Mouse (Mus musculus): ENCODE data around the gene Sumf1. TPM values are rescaled to one million over a fixed set of nuclear protein-coding genes. Genes with fewer than 3 reads are reported as not detected.

The Sumf1 gene
- polyA plus RNA-seq (2015; fragmentation: Nextera tagmentation; extraction: Ambion mirVana) = 19.3 and 20.2 TPM in 2 replicates

GRCm38 (mm10) chr6:108184847-108185684 is at the start of gene Sumf1:
Sumf1 (minus strand) TSS chr6:108185582.
- H3K27me3 ChIP-seq (ENCODE audit: control insufficient read depth, insufficient read depth, low read length) = no peaks in the 10 kb centered on the region
- WGBS = 4% methylated on average over 49 of the region's 49 CpGs
- no peak within 1 kb of the TSS for H3K27ac ChIP-seq (ENCODE audit: low read length)
- peak within 1 kb of the TSS; percentile 96 for H3K4me2 ChIP-seq (ENCODE audit: low read depth, low read length)
- no peaks in the 10 kb centered on the region for H3K9me3 ChIP-seq (replicated peaks; ENCODE audit: control insufficient read depth, low read length)
- peak within 1 kb of the TSS; percentile 82 for H3K9ac ChIP-seq (ENCODE audit: low read length)
- H3K4me1 ChIP-seq (ENCODE audit: control insufficient read depth, insufficient read depth, low read length) = peaks cover 6% of the 10 kb centered on the region
- H3K36me3 ChIP-seq (ENCODE audit: control insufficient read depth, insufficient read depth) = no peaks in the 10 kb centered on the region
- peak within 1 kb of the TSS; percentile 86 for H3K4me3 ChIP-seq (ENCODE audit: low read length)
- ATAC-seq (replicated peaks; ENCODE audit: extremely low read depth, insufficient read depth, low FRiP score) = peak; percentile 86

- Histone ChIP-seq H3K4me1 (ENCODE audit: control insufficient read depth, insufficient read depth, low read length) (peaks cover 47% of the 10 kb centered on the region), H3K4me3 (ENCODE audit: low read length) (no peak overlapping the region), H3K27ac (ENCODE audit: low read length) (peak overlapping the region; percentile 26; the same call in 1 of the 2 replicates), H3K4me2 (ENCODE audit: low read depth, low read length) (no peak overlapping the region), H3K9me3 (replicated peaks; ENCODE audit: control insufficient read depth, low read length) (no peaks in the 10 kb centered on the region), H3K9ac (ENCODE audit: low read length) (no peak overlapping the region), H3K36me3 (ENCODE audit: control insufficient read depth, insufficient read depth) (no peaks in the 10 kb centered on the region), H3K27me3 (ENCODE audit: control insufficient read depth, insufficient read depth, low read length) (no peaks in the 10 kb centered on the region)
- WGBS = 46% methylated on average over 6 of the region's 6 CpGs
- ATAC-seq (replicated peaks; ENCODE audit: extremely low read depth, insufficient read depth, low FRiP score) = no peak
Measured at GRCm38 (mm10) chr6:108234536-108234935, 49.2 kb upstream of the Sumf1 start.

- no peaks in the 10 kb centered on the region for H3K9me3 ChIP-seq (replicated peaks; ENCODE audit: control insufficient read depth, low read length)
- peak overlapping the region; percentile 49 for H3K27ac ChIP-seq (ENCODE audit: low read length)
- H3K27me3 ChIP-seq (ENCODE audit: control insufficient read depth, insufficient read depth, low read length) = no peaks in the 10 kb centered on the region
- peaks cover 3% of the 10 kb centered on the region; the same call in 1 of the 2 replicates for H3K36me3 ChIP-seq (ENCODE audit: control insufficient read depth, insufficient read depth)
- peak; percentile 30 for ATAC-seq (replicated peaks; ENCODE audit: extremely low read depth, insufficient read depth, low FRiP score)
- H3K4me2 ChIP-seq (ENCODE audit: low read depth, low read length) = 0 out of 2 replicates have a peak overlapping the region, but pooled peaks have one; percentile 2
- H3K9ac ChIP-seq (ENCODE audit: low read length) = no peak overlapping the region
- H3K4me1 ChIP-seq (ENCODE audit: control insufficient read depth, insufficient read depth, low read length) = peaks cover 53% of the 10 kb centered on the region
- H3K4me3 ChIP-seq (ENCODE audit: low read length) = no peak overlapping the region
- WGBS = 21% methylated on average over 6 of the region's 6 CpGs
Measured at GRCm38 (mm10) chr6:108233070-108233469, 47.7 kb upstream of the Sumf1 start.

- no peaks in the 10 kb centered on the region for H3K27me3 ChIP-seq (ENCODE audit: control insufficient read depth, insufficient read depth, low read length)
- no peak overlapping the region for H3K9ac ChIP-seq (ENCODE audit: low read length)
- no peak overlapping the region for H3K4me3 ChIP-seq (ENCODE audit: low read length)
- WGBS = 71% methylated on average over 11 of the region's 11 CpGs
- ATAC-seq (replicated peaks; ENCODE audit: extremely low read depth, insufficient read depth, low FRiP score) = no peak
- peaks cover 3% of the 10 kb centered on the region; the same call in 1 of the 2 replicates for H3K36me3 ChIP-seq (ENCODE audit: control insufficient read depth, insufficient read depth)
- H3K27ac ChIP-seq (ENCODE audit: low read length) = peak overlapping the region; percentile 49; the same call in 1 of the 2 replicates
- H3K9me3 ChIP-seq (replicated peaks; ENCODE audit: control insufficient read depth, low read length) = no peaks in the 10 kb centered on the region
- H3K4me1 ChIP-seq (ENCODE audit: control insufficient read depth, insufficient read depth, low read length) = peaks cover 59% of the 10 kb centered on the region
- H3K4me2 ChIP-seq (ENCODE audit: low read depth, low read length) = no peak overlapping the region
Measured at GRCm38 (mm10) chr6:108231892-108232710, 46.7 kb upstream of the Sumf1 start.

- H3K4me1 ChIP-seq (ENCODE audit: control insufficient read depth, insufficient read depth, low read length) = peaks cover 51% of the 10 kb centered on the region
- 92% methylated on average over 3 of the region's 3 CpGs for WGBS
- H3K27ac ChIP-seq (ENCODE audit: low read length) = no peak overlapping the region
- no peaks in the 10 kb centered on the region for H3K9me3 ChIP-seq (replicated peaks; ENCODE audit: control insufficient read depth, low read length)
- no peak overlapping the region for H3K9ac ChIP-seq (ENCODE audit: low read length)
- ATAC-seq (replicated peaks; ENCODE audit: extremely low read depth, insufficient read depth, low FRiP score) = no peak
- H3K36me3 ChIP-seq (ENCODE audit: control insufficient read depth, insufficient read depth) = peaks cover 3% of the 10 kb centered on the region; the same call in 1 of the 2 replicates
- H3K27me3 ChIP-seq (ENCODE audit: control insufficient read depth, insufficient read depth, low read length) = no peaks in the 10 kb centered on the region
- no peak overlapping the region for H3K4me2 ChIP-seq (ENCODE audit: low read depth, low read length)
- H3K4me3 ChIP-seq (ENCODE audit: low read length) = no peak overlapping the region
Measured at GRCm38 (mm10) chr6:108230608-108231007, 45.2 kb upstream of the Sumf1 start.

GRCm38 (mm10) chr6:108228601-108229000 is 43.2 kb upstream of the Sumf1 start:
- Histone ChIP-seq H3K4me3 (ENCODE audit: low read length) (no peak overlapping the region), H3K9me3 (replicated peaks; ENCODE audit: control insufficient read depth, low read length) (no peaks in the 10 kb centered on the region), H3K4me1 (ENCODE audit: control insufficient read depth, insufficient read depth, low read length) (peaks cover 45% of the 10 kb centered on the region), H3K4me2 (ENCODE audit: low read depth, low read length) (no peak overlapping the region), H3K27me3 (ENCODE audit: control insufficient read depth, insufficient read depth, low read length) (no peaks in the 10 kb centered on the region), H3K27ac (ENCODE audit: low read length) (no peak overlapping the region), H3K9ac (ENCODE audit: low read length) (no peak overlapping the region), H3K36me3 (ENCODE audit: control insufficient read depth, insufficient read depth) (peaks cover 3% of the 10 kb centered on the region; the same call in 1 of the 2 replicates)
- 21% methylated on average over 2 of the region's 2 CpGs for WGBS
- no peak for ATAC-seq (replicated peaks; ENCODE audit: extremely low read depth, insufficient read depth, low FRiP score)

- no peak for ATAC-seq (replicated peaks; ENCODE audit: extremely low read depth, insufficient read depth, low FRiP score)
- WGBS = 71% methylated on average over 6 of the region's 6 CpGs
- Histone ChIP-seq H3K27ac (ENCODE audit: low read length) (no peak overlapping the region), H3K9ac (ENCODE audit: low read length) (no peak overlapping the region), H3K36me3 (ENCODE audit: control insufficient read depth, insufficient read depth) (peaks cover 3% of the 10 kb centered on the region; the same call in 1 of the 2 replicates), H3K4me3 (ENCODE audit: low read length) (no peak overlapping the region), H3K4me2 (ENCODE audit: low read depth, low read length) (no peak overlapping the region), H3K4me1 (ENCODE audit: control insufficient read depth, insufficient read depth, low read length) (peaks cover 41% of the 10 kb centered on the region), H3K9me3 (replicated peaks; ENCODE audit: control insufficient read depth, low read length) (no peaks in the 10 kb centered on the region), H3K27me3 (ENCODE audit: control insufficient read depth, insufficient read depth, low read length) (no peaks in the 10 kb centered on the region)
Measured at GRCm38 (mm10) chr6:108228048-108228447, 42.7 kb upstream of the Sumf1 start.

- H3K4me3 ChIP-seq (ENCODE audit: low read length) = no peak overlapping the region
- ATAC-seq (replicated peaks; ENCODE audit: extremely low read depth, insufficient read depth, low FRiP score) = no peak
- 59% methylated on average over 6 of the region's 6 CpGs for WGBS
- no peaks in the 10 kb centered on the region for H3K27me3 ChIP-seq (ENCODE audit: control insufficient read depth, insufficient read depth, low read length)
- H3K9ac ChIP-seq (ENCODE audit: low read length) = no peak overlapping the region
- peaks cover 3% of the 10 kb centered on the region; the same call in 1 of the 2 replicates for H3K36me3 ChIP-seq (ENCODE audit: control insufficient read depth, insufficient read depth)
- no peaks in the 10 kb centered on the region for H3K9me3 ChIP-seq (replicated peaks; ENCODE audit: control insufficient read depth, low read length)
- peaks cover 35% of the 10 kb centered on the region for H3K4me1 ChIP-seq (ENCODE audit: control insufficient read depth, insufficient read depth, low read length)
- no peak overlapping the region for H3K4me2 ChIP-seq (ENCODE audit: low read depth, low read length)
- H3K27ac ChIP-seq (ENCODE audit: low read length) = peak overlapping the region; percentile 24; the same call in 1 of the 2 replicates
Measured at GRCm38 (mm10) chr6:108227461-108227860, 42.1 kb upstream of the Sumf1 start.
